Mouse (Mus musculus): ENCODE measurements around the gene Wsb2. TPM values are rescaled to one million over a fixed set of nuclear protein-coding genes. Genes with fewer than 3 reads are reported as not detected.
"Not testable (repeated sequence)": the region's sequence is repeated elsewhere in the genome, so short reads cannot be mapped to it uniquely, and the experiment has no call there.

Gene Wsb2
- total RNA-seq, 2 experiments from 2014 or later, result 108 to 118 TPM

DNA sequence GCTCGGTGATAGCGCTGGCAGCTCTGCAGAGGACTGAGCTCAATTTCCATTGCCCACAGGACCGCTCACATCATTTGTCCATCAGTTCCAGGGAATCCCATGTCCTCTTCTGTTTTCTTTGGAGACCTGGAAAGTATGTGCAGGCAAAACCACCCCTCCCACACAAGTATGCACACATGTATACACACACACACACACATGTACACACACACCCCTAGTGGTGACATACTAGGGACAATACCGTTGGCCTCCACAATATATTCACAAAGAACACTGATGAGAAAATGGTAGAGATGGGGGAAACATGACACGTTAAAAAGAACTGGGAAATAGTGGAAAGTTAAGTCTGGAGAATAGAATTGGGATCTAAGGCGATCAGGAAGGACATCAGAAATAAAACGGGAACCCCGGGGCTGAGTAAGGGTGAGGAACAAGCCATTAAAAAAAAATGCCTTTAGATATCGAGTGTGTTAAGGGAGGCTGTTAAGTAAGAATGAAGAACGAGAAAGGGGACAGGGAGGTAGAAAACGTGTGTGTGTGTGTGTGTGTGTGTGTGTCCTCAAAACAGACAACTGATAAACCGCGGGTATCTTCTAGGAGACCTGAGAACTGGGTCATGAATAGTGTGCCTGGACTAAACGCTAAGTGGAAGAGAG is 1.3 kb upstream of the Wsb2 start:
- DNase-seq, result peak in 1 of 2 experiments; percentile 32
- intact Hi-C loops (cut with DNase I), result loop anchor here (5.0 kb wide), 1 partner anchor 238 kb away; the partner anchor contains the start of gene Suds3

DNA sequence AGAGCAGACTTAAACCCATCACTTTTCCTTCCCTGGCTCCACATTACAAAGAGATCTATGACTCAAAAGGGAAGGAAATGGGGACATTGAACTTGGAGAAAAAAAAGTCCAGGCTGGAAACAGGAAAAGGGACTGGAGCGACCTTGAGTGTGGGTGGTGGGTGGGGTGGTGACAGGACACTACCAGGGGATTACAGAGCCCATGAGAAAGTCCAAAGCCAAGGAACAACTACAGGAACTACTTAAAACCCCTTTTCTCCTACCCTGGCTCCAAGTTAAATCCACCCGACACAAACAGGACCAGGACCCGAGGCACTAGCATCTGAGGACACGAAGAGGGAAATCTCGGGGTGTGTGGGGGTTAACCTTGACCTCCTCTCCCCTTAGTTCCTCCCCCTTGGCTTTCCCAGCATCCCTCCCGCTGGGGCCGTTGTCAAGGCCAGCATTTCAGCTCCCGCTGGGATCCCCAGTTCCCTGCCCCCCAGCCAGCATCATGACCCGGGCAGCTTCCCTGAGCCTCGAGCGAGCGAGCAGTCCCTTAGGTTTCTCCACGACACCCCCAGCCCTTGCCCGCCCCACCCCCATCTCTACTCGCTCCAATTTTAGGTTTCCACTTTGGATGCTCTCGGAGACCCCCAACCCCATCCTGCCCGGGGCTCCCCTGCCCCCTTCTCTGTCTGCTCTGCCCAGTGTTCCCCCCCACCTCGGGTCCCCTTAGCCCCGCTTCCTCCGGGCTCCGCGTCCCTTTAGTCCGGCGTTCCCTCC is 557 bp upstream of the Wsb2 start:
- intact Hi-C loops (cut with DNase I), result loop anchor here (5.0 kb wide), 1 partner anchor 239 kb away; the partner anchor contains the start of gene Suds3
- DNase-seq, result peak; percentile 75 to 85

DNA sequence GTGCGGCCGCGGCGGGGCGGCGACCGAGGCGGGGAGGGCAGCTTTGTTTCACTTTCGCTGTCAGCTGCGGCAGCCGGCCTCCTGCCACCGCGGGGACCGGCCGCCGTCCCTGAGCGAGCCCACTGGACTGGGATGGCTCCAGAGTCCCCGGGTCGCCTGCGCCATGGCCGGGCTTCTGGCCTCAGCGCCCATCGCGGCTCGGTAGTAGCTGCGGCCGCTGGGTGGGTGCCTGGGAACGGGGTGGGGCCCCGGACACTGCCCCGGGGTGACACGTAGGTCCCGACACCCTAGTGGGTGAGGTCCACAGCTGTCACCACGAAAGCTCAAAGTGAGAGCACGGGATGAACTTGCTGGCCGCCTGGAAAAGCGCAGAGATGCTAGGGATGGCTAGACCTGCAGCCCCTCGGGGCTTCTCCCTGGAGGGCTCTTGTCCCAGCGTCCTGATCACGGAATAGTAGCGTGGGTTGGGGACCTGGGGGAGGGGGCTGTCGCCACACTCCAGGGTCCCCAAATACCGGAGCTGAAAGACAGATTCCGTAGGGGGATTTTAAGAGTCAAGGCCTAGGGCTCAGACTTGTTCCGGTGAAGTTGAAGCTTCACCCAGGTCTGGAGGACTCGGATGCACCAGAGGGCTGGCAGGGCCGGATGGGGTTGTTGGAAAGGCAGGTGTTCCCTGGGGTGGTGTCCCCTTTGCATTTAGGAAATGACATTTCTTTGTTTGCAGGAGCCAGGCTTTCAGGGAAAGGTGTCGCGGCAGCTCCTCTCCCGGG is 559 bp downstream of the Wsb2 start:
- intact Hi-C loops (cut with DNase I), result loop anchor here (1.0 to 5.0 kb wide), 2 partner anchors 38 to 240 kb away; partner anchors contain the start of genes Suds3 and Vsig10
- peak; percentile 65 to 69 for DNase-seq

DNA sequence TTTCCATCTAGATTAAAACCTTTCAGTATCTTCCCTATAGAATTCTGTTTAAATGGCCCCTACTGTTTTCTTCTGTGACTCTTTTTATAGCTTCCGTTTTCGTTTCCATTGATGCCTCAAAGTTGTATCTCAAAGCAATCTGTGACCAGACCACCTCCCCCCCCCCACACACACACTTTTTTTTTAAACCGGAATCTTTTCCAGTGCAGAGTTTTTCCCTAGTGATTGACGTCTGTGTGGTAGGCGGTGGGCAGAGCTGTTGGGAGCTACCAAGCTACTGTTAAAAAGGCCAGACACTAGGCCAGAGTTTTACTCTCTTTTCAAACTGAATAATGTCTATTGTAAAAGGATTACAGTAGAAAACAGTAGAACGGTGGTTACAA is 1.1 kb downstream of the Wsb2 start:
- no peak for DNase-seq
- intact Hi-C loops (cut with DNase I), result loop anchor here (1.0 to 5.0 kb wide), 2 partner anchors 39 to 241 kb away; partner anchors contain the start of genes Suds3 and Vsig10

DNA sequence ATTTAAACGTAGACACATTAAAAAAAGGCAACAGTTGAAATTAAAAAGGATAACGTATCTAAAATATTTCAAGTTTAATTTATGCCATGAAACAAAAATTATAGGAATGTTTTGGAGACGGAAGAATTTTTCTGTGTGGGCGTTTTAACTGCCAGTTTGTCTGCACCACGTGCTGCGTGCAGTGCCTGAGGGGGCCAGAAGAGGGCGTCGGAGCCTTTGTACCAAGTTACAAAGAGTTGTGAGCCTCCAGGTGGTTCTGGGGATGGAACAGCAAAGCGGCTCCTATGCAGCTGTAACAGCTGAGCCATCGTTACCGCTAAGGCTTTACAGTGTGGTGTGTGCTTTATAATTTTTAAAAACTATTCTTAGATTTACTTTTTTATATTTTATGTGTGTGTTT is 1.6 kb downstream of the Wsb2 start:
- intact Hi-C loops (cut with DNase I), result loop anchor here (1.0 to 5.0 kb wide), 2 partner anchors 39 to 241 kb away; partner anchors contain the start of genes Suds3 and Vsig10
- DNase-seq, result peak; percentile 67 to 87

DNA sequence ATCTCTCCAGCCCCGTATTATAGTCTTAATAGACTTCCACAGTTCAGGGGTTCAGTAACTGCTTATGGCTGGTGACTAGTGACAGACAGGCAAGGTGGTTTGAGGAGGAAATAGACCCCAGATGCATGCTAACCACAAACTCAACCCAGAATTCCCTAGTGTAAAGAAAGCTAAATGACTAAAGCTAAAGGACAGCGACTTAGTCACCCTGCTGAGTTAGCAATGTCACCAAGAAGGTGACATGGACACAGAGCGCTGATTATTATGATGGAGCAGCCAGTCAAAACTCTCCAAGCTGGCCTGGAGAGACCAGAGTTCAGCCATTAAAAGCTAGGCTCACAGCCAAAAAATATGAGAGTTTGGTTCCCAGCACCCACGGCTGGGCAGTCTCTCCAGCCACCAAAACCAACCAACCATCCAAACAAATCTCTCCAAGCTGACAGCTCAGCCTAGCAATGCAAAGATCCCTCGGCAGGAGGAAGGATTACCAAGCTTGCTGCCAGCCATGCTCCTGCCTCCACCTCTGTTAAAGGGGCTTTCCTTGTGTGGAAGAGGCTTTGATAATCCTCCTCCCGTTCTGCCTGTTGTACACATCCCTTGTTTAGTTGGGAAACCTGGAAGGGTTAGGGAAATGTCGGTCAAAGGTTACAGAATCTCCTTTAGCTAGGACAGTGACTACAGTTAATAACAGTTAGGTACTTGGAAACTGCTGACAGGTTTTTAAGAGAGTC is 2.6 kb downstream of the Wsb2 start:
- intact Hi-C loops (cut with DNase I), result loop anchor here (2.0 to 5.0 kb wide), 2 partner anchors 29 to 242 kb away; partner anchors contain the start of genes Rfc5 and Suds3
- DNase-seq, result peak in 1 of 2 experiments; percentile 35

DNA sequence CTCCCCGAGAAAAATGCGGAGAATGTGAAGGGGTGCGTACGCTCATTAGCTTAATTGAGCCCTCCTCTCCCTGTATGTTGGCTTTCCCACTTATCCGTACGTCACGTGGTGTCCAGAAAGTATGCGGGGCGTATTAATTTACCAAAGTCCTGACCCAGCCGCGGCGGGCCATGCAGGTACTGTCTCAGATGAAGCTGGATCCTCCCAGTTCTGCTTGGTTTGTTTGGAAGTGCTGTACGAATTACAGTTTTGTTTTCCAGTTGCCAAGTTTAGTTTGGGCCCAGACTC is 3.1 kb downstream of the Wsb2 start:
- no peak for DNase-seq
- intact Hi-C loops (cut with DNase I), result loop anchor here (2.0 kb wide), 1 partner anchor 29 kb away; the partner anchor contains the start of gene Rfc5

DNA sequence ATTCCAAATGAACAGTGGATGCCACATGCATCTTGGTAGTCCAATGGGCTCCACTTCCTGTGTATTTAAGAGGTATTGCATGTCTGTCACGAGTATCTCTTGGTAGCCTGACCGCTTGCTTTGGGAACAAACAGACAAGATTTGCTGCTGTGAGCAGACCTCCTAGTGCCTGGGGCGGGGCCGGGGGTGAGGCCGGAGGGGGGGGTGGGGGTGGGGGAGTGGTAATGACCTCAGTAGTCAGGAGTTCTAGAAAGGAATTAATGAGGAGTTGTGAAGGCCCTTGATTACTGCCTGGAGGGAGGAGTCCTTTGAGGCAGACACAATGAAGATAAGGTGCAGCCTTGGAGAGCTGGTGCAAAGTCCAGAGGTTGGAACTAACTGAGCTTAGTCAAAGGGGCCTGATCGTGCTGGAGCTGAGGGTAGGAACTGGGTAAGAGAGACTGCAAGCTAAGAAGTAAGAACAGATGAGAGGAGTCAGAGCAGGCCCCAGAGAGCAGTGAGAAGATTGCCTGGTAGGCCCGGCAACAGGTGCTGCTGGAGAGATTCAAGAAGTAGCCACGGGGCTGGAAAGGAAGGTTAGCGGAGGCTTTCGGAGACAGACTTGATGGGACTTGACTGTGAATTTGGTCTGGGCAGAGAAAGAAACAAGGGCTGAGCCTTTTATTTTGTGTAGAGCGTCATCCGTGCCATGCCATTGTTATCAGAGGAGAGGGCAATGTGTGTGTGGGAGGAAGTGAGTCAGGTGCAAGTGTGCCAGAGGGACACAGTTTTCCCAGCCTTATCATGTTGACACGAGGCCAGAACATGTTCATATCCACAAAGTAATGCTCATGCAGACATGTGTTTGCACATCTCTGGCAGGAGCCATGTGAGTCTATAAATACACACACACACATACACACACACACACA is 3.8 kb downstream of the Wsb2 start:
- peak; percentile 45 to 46 for DNase-seq
- intact Hi-C loops (cut with DNase I), result loop anchor here (2.0 kb wide), 1 partner anchor 28 kb away; the partner anchor contains the start of gene Rfc5

DNA sequence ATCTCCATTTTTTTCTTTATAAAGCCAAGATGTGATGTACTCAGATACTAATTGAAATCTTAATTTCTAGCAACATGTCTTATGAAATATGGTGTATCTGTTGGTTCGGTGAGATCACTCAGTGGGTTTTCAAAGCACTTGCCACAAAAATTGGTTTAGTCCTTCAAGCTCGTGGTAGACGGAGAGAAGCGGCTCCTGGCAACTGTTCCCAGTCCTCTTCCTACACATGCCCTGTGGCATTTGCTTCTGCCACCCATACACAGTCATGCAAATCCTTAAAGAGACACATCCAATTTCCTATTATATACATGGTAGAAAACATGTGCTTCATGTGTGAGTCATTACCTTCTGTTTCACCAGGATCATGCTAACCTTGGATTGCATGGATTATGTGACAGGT is 4.5 kb downstream of the Wsb2 start:
- DNase-seq, result no peak
- intact Hi-C loops (cut with DNase I), result loop anchor here (2.0 kb wide), 1 partner anchor 27 kb away; the partner anchor contains the start of gene Rfc5

DNA sequence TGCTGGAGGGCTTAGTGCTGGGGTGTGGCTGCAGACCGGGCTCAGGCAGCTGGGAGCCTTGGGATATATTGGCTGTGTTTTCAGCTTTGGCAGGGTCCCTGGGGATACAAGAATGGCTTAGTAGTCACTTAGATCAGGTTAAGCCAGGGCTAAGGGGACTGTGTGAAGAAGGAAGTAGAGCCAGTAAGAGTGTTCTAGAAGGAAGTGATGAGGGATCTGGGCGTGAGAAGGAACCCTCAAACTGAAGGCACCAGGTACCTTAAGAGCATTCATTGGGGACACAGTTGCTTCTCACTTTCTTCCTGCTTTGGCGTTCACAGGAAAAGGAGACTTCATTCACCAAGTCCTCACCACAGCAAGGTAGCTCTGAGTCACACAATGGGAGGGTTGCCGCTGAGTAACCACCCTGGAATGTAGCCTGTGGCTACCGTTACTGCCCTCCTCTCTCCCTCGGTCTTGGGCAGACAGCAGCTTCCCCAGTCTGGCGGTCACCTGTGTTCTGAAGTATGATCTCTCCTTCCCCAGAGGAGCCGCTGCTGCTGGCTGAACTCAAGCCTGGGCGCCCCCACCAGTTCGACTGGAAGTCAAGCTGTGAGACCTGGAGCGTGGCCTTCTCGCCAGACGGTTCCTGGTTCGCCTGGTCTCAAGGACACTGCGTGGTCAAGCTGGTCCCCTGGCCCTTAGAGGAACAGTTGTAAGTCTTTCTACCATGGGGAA is 6.1 kb downstream of the Wsb2 start:
- DNase-seq, result peak; percentile 38 to 44
- intact Hi-C loops (cut with DNase I), result no loop called here

DNA sequence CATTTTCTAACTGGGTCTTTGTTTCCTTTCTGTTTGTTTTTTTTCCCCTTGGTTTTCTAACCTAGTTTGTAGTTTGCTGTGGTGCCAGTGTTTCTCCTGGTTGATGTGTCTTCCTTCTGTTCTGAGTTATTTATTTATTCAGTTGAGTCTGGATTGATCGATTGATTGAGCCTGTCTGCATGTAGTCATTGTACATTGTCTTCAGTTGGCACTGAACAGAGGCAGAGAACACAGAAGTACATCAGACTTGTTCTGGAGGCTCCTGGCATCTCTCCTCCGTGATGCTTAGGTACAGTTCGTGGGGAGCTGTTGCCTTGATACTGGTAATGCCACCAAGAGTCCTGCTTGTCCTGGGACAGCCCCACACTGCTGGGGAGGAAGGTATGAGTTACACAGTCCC is 7.7 kb downstream of the Wsb2 start:
- intact Hi-C loops (cut with DNase I), result no loop called here
- no peak for DNase-seq

DNA sequence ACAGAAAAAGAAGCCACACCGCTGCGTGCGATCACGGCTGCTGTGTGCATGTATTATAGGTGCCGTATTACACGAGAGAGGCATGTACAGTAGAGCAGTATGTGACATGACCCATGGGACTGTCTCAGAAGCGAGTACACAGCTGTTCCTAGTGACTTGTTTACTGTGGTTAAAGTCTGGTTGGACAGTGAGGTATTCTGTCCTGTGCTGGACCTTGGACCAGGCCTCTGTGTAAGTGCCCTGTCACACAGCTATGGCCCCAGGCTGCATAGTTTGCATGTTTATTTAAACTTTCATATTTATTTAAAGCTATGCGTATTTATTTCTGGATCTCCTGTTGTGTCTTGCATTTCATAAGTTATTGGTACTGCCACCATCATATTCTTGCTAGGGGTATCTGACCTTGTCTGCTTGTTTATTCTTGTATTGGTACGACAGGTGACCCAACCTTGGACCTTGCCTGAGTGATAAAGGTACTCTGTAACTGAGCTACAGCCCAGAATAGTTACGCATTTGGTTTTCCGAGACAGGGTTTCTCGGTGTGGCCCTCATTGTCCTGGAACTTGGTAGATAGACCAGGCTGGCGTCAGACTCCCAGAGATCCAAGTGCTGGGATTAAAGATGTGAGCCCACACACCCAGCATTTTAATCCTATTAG is 8.9 kb downstream of the Wsb2 start:
- no peak for DNase-seq
- intact Hi-C loops (cut with DNase I), result no loop called here

DNA sequence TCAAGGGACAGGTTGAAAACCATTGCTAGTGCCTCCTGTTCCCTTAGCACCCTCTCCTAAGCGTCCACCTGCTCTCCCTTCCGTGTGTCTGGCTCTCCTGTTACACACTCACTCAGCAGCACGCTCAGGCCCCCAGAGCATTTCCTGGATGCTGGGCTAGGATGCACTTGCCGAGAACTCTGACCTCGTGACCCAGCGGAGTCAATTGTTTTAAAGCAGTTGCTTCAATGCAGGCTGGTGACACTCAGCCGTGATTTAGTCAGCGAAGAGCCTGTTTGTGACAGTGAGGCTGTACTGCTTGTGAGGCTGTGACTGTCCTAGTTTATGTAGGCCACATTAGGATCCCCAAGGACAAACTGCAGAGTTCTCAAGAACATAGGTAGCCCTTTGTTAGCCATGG is 10.1 kb downstream of the Wsb2 start:
- DNase-seq, result no peak
- intact Hi-C loops (cut with DNase I), result no loop called here

DNA sequence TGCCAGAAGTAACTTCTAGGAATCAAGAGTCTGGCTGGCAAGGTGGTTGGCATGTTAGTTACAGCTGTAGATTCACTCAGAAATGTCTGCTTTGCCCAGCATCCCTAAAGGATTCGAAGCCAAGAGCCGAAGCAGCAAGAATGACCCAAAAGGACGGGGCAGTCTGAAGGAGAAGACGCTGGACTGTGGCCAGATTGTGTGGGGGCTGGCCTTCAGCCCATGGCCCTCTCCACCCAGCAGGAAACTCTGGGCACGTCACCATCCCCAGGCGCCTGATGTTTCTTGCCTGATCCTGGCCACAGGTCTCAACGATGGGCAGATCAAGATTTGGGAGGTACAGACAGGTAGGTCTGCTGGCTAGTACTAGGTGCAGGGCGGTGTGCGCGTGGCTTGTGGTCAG is 13.5 kb downstream of the Wsb2 start:
- intact Hi-C loops (cut with DNase I), result no loop called here
- DNase-seq, result no peak

DNA sequence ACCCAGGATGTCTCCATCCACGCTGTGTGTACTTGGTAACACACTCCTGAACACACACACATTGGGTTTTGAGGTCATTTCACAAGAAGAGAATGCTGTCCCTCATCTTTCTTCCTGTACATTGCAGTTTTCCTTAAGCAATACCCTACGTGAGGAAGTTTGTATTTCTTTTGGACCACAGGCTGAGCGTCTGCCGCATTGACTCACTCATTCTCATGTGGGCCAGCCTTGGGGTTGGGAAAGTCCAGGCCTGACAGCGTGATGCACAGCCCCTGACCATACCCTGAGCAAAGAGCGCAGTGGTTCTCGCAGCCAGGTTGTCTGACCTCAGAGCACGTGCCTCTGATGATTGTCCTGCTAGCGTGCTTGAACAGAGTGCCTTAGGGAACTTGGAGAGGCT is 16.3 kb downstream of the Wsb2 start:
- intact Hi-C loops (cut with DNase I), result no loop called here
- no peak for DNase-seq

DNA sequence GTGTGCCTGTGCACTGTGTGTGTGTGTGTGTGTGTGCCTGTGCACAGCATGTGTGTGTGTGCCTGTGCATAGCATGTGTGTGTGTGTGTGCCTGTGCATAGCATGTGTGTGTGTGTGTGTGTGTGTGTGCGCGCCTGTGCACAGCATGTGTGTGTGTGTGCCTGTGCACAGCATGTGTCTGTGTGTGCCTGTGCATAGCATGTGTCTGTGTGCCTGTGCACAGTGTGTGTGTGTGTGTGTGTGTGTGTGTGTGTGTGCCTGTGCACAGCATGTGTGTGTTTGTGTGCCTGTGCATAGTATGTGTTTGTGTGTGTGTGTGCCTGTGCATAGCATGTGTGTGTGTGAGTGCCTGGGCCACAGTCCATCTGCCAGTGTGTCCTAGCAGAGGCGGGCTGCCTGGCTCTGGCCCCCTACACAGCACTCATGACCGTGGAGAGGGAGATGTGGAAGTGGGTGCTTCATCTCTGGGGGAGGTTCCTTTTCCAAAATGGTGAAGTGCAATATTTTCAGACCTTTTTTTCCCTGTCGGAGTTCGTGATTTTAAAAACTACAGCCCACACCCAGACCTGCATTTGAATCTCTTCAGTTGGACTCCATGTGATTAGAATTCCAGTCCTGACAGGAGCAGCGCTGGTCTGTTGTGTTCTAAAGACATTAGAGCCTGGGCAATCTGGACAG is 17.4 kb downstream of the Wsb2 start:
- no peak for DNase-seq
- intact Hi-C loops (cut with DNase I), result no loop called here

DNA sequence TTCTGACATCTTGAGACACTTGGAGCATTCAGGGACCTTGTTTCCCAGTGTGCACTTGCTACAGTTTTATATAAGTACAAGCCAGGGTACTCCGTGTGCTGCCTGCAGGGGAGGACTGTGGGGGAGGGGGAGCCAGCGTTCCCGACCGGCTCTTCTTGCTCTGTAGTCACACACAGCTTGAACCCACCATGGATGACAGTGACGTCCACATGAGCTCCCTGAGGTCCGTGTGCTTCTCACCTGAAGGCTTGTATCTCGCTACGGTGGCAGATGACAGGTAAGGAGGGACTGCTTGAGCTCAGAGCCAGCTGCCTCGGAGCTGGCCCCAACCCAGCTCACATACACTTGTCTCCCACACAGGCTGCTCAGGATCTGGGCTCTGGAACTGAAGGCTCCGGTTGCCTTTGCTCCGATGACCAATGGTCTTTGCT is 19.2 kb downstream of the Wsb2 start:
- intact Hi-C loops (cut with DNase I), result no loop called here
- DNase-seq, result no peak

DNA sequence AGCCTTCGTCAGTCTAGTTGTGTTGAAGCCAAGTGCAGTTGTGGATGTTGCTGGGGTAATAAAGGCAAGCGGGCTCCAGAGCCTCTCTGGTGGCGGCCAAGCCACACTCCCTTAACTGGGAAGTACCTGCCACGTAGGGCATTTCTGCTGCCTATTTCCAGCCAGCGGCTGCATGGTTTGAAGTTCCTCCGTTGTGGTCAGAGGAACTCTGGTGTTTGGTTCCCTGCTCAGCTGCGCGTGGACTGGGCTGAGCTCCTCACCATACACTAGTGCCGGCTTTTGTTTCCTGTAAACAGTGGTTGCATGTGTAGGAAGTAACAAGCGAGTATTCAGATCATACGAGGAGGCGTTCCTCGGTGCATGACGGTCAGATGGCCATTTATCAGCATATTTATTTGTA is 20.6 kb downstream of the Wsb2 start:
- DNase-seq; intact Hi-C loops (cut with DNase I): not testable (repeated sequence)

Data from heart, postnatal 10 days (tissue).